11 mouse cellular contexts compared by ENCODE assay signal in genomic region chr13:70845526-70845925, GRCm38 (mm10). TPM values are rescaled to one million over a fixed set of nuclear protein-coding genes. Genes with fewer than 3 reads are reported as not detected.
"Had no signal": no experiment of that assay in that cellular context is flagged by ENCODE, and none has a peak within 500 bp of the region (broad histone marks: within the 10 kb centered on the region; RNA-seq: fewer than 3 reads in every experiment).

No protein-coding gene starts in this region.

- H3K27ac ChIP-seq: hindbrain, postnatal 0 days; left cerebral cortex, adult 2 months; limb, embryonic 15.5 days; liver, embryonic 12.5 days; lung, embryonic 15.5 days; midbrain, embryonic 13.5 days had no signal

- H3K4me1 ChIP-seq: lung, embryonic 15.5 days had no signal

- H3K9ac ChIP-seq: limb, embryonic 15.5 days; liver, embryonic 12.5 days; lung, embryonic 15.5 days; midbrain, embryonic 13.5 days had no signal

- H3K36me3 ChIP-seq: limb, embryonic 15.5 days; liver, embryonic 12.5 days; lung, embryonic 15.5 days; midbrain, embryonic 13.5 days had no signal

- DNase-seq: right cerebral cortex, postnatal 4 days; spleen, adult 18-20 months; thymus, adult 18-20 months; thymus, postnatal 25 days had no signal

- ATAC-seq: hindbrain, postnatal 0 days; liver, embryonic 12.5 days; midbrain, embryonic 13.5 days had no signal

- H3K4me2 ChIP-seq: limb, embryonic 15.5 days; liver, embryonic 12.5 days; lung, embryonic 15.5 days; midbrain, embryonic 13.5 days had no signal

- H3K9me3 ChIP-seq: limb, embryonic 15.5 days; liver, embryonic 12.5 days; lung, embryonic 15.5 days; midbrain, embryonic 13.5 days had no signal

- H3K4me3 ChIP-seq: left cerebral cortex, adult 2 months; limb, embryonic 15.5 days; liver, embryonic 12.5 days; lung, embryonic 15.5 days; midbrain, embryonic 13.5 days had no signal

RNA-seq across cellular contexts. Expression of gene Adamts16, which starts 3.9 kb away (rescaled TPM):
- total RNA-seq: megakaryocyte-erythroid progenitor cell, adult 5-6 weeks had no signal
- polyA plus RNA-seq: liver, embryonic 12.5 days had no signal
